Mouse (Mus musculus) testis, adult 2 months (tissue): ENCODE measurements around the gene Cant1. TPM values are rescaled to one million over a fixed set of nuclear protein-coding genes. Genes with fewer than 3 reads are reported as not detected.
A peak's percentile ranks its signal among the peaks of the same experiment; 100 is the strongest.

Experiments
- H3K27ac ChIP-seq: fragments of 200-500 bp; 2 replicates; pipeline ENCODE4 v1.5.1; 2012; ENCODE audit warnings: low read depth, low read length; ENCODE audit not compliant: control insufficient read depth, insufficient read depth
- H3K27me3 ChIP-seq: fragments of 200-500 bp; 2 replicates; pipeline ENCODE4 v1.6.1; 2012; ENCODE audit warnings: mild to moderate bottlenecking, low read length, moderate library complexity; ENCODE audit not compliant: control insufficient read depth, insufficient read depth
- H3K36me3 ChIP-seq: fragments of 200-500 bp; 2 replicates; pipeline ENCODE4 v1.6.1; 2012; ENCODE audit warnings: mild to moderate bottlenecking, low read length; ENCODE audit not compliant: control insufficient read depth, insufficient read depth
- H3K4me1 ChIP-seq: fragments of 200-500 bp; 2 replicates; pipeline ENCODE4 v1.6.1; 2012; ENCODE audit warnings: low read length; ENCODE audit not compliant: control insufficient read depth, insufficient read depth
- H3K4me3 ChIP-seq: fragments of 200-500 bp; 2 replicates; pipeline ENCODE4 v1.5.1; 2012; ENCODE audit warnings: low read depth, mild to moderate bottlenecking, low read length, moderate library complexity, mixed read lengths; ENCODE audit not compliant: control insufficient read depth
- CTCF ChIP-seq: fragments of 200-500 bp; IDR thresholded peaks from 2 replicates; pipeline ENCODE4 v1.5.1; 2012; ENCODE audit warnings: low read depth, mild to moderate bottlenecking, inconsistent platforms, low read length, moderate library complexity; ENCODE audit not compliant: control insufficient read depth, insufficient read depth, insufficient replicate concordance
- POLR2A ChIP-seq: fragments of 200-500 bp; IDR thresholded peaks from 2 replicates; pipeline ENCODE4 v1.6.1; 2012; ENCODE audit warnings: low read depth, mild to moderate bottlenecking, inconsistent platforms, low read length, moderate library complexity; ENCODE audit not compliant: control insufficient read depth
- polyA plus RNA-seq: library from polyadenylated mRNA; depleted of rRNA; stranded (reverse); fragments of >200 nt; gene quantifications from 2 replicates; pipeline ENCODE4 v1.2.3, GENCODE M21; 2012; rRNA removed

Cant1 gene
- 37.8 and 38.5 TPM in 2 replicates for polyA plus RNA-seq

DNA sequence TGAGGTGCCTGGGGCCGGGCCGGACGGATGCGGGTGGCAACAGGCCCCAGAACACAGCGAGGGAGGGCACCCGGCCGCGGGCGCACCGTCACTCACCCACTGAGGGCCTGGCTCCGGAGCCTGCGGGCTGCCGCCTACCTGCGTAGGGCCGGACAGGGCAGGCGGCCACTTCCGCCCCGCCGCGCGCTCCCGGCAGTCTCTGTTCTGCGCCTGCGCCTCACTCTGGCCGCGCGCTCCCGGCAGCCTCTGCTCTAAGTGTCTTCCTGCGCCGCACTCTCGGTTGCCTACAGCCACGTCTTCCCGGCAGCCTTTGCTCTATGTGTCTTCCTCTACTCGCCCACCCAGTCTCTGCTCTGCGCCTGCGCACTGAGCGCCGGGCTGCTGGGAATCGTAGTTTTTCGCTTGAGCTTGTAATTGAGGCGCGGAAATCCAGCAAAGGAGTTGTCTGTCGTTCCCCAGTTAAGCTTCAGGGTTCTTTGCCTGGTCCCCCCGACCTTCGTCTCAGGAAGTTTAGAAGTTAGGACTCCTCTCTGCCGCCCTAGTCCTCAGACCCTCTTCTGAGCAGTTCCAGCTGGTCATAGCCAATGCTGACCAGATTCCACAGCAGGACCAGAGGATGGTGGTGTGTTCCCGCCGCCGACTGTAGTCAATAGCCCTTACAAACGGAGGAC, at the start of gene Cant1:
Cant1 (minus strand) TSS at position 253 of the 671 bp plus-strand sequence.
- Histone ChIP-seq H3K27me3 (no peaks in the 10 kb centered on the region), H3K36me3 (no peaks in the 10 kb centered on the region), H3K4me3 (peak within 1 kb of the TSS; percentile 87), H3K4me1 (peaks cover 15% of the 10 kb centered on the region), H3K27ac (peak within 1 kb of the TSS; percentile 62)
- TF ChIP-seq POLR2A (peak; percentile 82), CTCF (no peak)

DNA sequence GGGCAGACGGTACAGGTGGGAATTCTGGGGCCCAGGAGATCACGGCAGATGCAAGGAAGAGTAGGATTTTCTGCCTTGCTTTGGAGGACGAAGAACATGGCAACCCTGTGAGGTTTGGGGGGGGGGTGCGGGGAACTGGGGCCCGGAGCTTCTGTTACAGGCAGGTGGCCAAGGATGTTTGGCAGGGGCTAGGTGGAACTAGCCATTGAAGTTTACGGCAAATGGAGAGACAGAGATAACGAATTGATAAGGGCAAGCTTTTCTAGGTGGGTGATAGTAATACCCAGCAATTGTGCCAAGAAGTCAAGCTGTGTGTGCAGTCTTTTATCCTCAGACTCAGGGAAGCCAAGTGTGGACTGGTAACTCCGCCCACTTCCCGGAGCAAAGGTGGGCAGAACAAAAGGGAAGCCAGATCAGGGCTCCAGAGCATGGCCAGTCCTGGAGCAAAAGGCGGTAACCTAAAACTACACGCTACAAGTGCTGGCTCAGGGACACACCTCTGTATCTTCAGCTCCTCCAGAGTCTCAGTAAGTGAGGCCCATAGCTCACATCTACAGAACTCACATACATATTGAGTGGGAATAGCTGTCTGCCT, 48.7 kb upstream of the Cant1 start:
- Histone ChIP-seq H3K27ac (no peak overlapping the region), H3K4me1 (peaks cover 6% of the 10 kb centered on the region), H3K27me3 (no peaks in the 10 kb centered on the region), H3K4me3 (no peak overlapping the region), H3K36me3 (no peaks in the 10 kb centered on the region)
- TF ChIP-seq POLR2A (no peak), CTCF (no peak)

DNA sequence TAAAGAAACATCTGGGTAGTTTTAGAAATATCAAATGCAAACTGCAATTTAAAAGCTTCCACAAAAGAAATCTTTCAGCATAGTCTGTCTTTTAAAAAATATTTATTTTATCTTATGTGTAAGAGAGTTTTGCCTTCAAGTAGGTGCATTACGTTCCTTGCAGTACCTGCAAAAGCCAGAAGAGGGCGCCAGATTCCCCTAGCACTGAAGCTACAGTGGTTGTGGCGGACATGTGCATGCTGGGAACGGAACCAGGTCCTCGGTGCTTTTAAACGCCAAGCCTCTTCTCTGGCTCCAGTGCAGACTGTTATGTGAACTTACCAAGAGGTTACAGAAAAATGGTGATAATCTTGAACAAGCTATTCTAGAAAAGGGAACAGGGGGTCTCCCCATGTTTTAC, 41.4 kb upstream of the Cant1 start:
- Histone ChIP-seq H3K4me3 (no peak overlapping the region), H3K27me3 (no peaks in the 10 kb centered on the region), H3K36me3 (no peaks in the 10 kb centered on the region), H3K27ac (no peak overlapping the region), H3K4me1 (no peaks in the 10 kb centered on the region)
- TF ChIP-seq CTCF (peak; percentile 95), POLR2A (no peak)

- Histone ChIP-seq H3K4me3 (no peak overlapping the region), H3K27ac (no peak overlapping the region), H3K4me1 (no peaks in the 10 kb centered on the region), H3K27me3 (no peaks in the 10 kb centered on the region), H3K36me3 (no peaks in the 10 kb centered on the region)
- TF ChIP-seq CTCF (no peak), POLR2A (no peak)
Measured at GRCm38 (mm10) chr11:118459536-118459935, 40.6 kb upstream of the Cant1 start.

- TF ChIP-seq POLR2A (no peak), CTCF (no peak)
- H3K27me3 ChIP-seq = no peaks in the 10 kb centered on the region
- no peak overlapping the region for H3K4me3 ChIP-seq
- H3K36me3 ChIP-seq = no peaks in the 10 kb centered on the region
- H3K4me1 ChIP-seq = no peaks in the 10 kb centered on the region
- H3K27ac ChIP-seq = 0 out of 2 replicates have a peak overlapping the region, but pooled peaks have one; percentile 5
Measured at GRCm38 (mm10) chr11:118459051-118459450, 40.2 kb upstream of the Cant1 start.

- Histone ChIP-seq H3K27me3 (no peaks in the 10 kb centered on the region), H3K4me3 (no peak overlapping the region), H3K4me1 (no peaks in the 10 kb centered on the region), H3K36me3 (no peaks in the 10 kb centered on the region), H3K27ac (no peak overlapping the region)
- TF ChIP-seq CTCF (no peak), POLR2A (no peak)
Measured at GRCm38 (mm10) chr11:118456937-118457336, 38.1 kb upstream of the Cant1 start.

DNA sequence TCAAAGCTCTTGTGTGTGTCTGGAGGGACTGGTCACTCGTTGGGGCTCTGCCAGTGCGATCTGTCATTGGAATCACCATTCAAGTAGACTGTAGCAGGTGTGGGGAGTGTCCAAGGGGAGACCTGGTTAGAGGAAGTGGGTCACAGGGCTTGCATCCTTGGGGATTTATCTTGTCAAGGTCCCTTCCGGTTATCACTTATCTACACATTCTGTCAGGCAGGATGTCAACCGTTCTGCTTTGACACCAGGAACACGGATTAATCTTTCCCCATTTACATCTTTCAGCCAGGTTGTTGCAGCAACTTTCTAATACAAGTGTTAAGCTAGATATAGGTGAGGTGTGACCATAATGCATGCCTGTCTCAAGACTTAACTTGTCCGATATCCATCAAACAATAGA, 36.9 kb upstream of the Cant1 start:
- Histone ChIP-seq H3K4me3 (no peak overlapping the region), H3K27ac (no peak overlapping the region), H3K27me3 (no peaks in the 10 kb centered on the region), H3K36me3 (no peaks in the 10 kb centered on the region), H3K4me1 (no peaks in the 10 kb centered on the region)
- TF ChIP-seq POLR2A = no peak
- TF ChIP-seq CTCF = no peak
